Mouse (Mus musculus): ENCODE results near the gene Brms1l. TPM values are rescaled to one million over a fixed set of nuclear protein-coding genes. Genes with fewer than 3 reads are reported as not detected.
"Not testable (repeated sequence)": the region's sequence is repeated elsewhere in the genome, so short reads cannot be mapped to it uniquely, and the experiment has no call there.

Brms1l gene
- total RNA-seq (2021), result 10 to 100 TPM; 70.3 to 73.8 TPM
- long read RNA-seq, experiment 1, transcript Brms1l-201 (10 exons, 2,609 nt), result major isoform, 106 of 120 reads
- long read RNA-seq, experiment 1, partial matches to known transcripts, result 2 of 120 reads
- long read RNA-seq, experiment 1, other reads (novel, unspliced or antisense), result 12 of 120 reads
- long read RNA-seq, experiment 2, transcript Brms1l-201 (10 exons, 2,609 nt), result major isoform, 57 of 60 reads
- long read RNA-seq, experiment 2, partial matches to known transcripts, result 1 of 60 reads
- long read RNA-seq, experiment 2, other reads (novel, unspliced or antisense), result 2 of 60 reads

DNA sequence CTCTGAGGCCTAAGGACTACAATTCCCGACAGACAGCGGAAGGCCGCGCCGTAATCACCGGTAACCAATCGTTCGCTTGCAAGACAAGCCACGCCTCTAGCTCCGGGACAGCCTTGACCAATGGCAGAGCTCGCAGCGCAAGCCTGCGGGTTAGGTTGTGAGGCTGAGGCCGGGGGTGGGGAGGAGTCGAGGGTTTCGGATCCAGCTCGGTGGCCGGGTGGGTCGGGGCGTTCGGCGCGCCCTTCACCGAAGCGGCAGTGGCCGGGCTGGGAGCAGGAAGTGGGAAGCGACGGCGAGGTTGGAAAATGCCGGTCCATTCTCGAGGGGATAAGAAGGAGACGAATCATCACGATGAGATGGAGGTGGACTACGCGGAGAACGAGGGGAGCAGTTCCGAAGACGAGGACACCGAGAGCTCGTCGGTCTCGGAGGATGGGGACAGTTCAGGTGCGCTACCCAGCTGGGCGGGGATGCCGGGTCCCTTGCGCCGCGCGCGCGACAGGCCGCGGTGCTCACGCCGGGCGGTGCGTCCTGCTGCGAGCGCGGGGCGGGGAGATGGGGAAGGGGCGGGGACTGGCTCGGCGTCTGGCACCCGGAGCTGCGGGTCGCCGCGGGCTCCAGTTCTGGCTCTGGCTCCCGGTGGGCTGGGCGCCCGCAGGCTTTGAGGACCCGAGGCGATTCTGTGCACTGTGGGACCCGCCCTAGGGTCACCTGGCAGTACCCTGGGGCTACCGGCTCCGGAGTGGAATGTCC is at the start of gene Brms1l:
Gene Brms1l (plus strand): TSS at position 126 of the 753 bp plus-strand sequence.
- no peak for TF ChIP-seq CTCF (IDR thresholded peaks at IDR 0.05)
- peak; percentile 93 to 94 for DNase-seq (ENCODE audit: extremely low spot score in 1 of 2, low spot score in 2 of 2)
- Histone ChIP-seq H3K4me3 (peak within 1 kb of the TSS; percentile 68), H3K27ac (peak within 1 kb of the TSS; percentile 88)
- intact Hi-C loops (cut with DNase I), result loop anchor here (2.0 to 10.0 kb wide), 2 partner anchors 16 to 342 kb away; partner anchors contain the start of genes Nfkbia and Ralgapa1

DNA sequence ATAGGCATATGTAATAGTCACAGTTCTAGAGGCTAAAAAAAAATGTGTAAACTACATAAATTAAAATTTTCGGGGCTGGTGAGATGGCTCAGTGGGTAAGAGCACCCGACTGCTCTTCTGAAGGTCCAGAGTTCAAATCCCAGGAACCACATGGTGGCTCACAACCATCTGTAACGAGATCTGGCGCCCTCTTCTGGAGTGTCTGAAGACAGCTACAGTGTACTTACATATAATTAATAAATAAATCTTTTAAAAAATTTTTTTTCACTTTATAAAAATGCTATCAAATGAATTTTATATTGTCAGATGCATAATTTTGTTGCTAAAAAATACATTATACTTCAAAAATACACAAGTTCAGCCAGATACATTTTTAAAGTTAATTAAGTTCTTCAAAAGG is 41.6 kb upstream of the Brms1l start:
- H3K4me3 ChIP-seq; intact Hi-C loops (cut with DNase I); DNase-seq (ENCODE audit: extremely low spot score in 1 of 2, low spot score in 2 of 2); H3K27ac ChIP-seq: not testable (repeated sequence)
- peak; percentile 41 for TF ChIP-seq CTCF (IDR thresholded peaks at IDR 0.05)

DNA sequence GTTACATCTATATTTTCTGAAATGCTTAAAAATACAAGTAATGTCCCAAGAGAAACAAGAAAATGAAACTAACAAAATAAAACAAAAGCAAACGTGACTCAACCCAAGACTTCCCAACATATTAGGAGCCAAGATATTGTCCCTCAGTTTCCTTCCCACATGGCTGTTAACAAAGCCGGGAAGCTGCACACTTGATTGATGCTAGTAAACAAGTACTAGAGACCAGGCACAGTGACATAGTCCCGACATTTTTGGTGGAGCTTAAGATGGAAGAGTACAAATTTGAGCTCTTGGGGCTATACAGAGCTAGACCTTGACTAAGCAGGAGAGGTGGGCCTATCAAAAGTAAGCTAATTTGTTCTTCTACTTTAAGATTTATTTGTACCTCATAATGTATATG is 39.0 kb upstream of the Brms1l start:
- intact Hi-C loops (cut with DNase I), result no loop called here
- no peak for DNase-seq (ENCODE audit: extremely low spot score in 1 of 2, low spot score in 2 of 2)
- no peak for TF ChIP-seq CTCF (IDR thresholded peaks at IDR 0.05)
- Histone ChIP-seq H3K4me3 (no peak overlapping the region), H3K27ac (no peak overlapping the region)

DNA sequence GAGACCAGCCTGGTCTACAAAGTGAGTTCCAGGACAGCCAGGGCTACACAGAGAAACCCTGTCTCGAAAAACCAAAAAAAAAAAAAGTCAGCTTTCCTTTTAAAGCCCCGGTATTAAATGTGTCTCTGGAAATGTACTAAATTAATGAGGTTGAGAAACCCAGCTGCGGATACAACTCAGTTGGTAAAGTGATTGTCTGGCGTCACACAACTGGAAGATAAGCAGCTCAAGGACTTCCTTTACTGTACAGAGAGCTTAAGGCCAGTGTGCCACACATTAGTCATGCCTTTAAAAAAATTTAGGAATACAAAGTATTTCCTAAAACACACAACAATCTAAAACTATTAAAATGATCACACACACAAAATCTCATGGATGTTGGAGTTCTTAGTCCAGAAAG is 37.4 kb upstream of the Brms1l start:
- no peak for TF ChIP-seq CTCF (IDR thresholded peaks at IDR 0.05)
- H3K27ac ChIP-seq, result no peak overlapping the region
- DNase-seq (ENCODE audit: extremely low spot score in 1 of 2, low spot score in 2 of 2), result no peak
- intact Hi-C loops (cut with DNase I), result no loop called here
- H3K4me3 ChIP-seq, result no peak overlapping the region

DNA sequence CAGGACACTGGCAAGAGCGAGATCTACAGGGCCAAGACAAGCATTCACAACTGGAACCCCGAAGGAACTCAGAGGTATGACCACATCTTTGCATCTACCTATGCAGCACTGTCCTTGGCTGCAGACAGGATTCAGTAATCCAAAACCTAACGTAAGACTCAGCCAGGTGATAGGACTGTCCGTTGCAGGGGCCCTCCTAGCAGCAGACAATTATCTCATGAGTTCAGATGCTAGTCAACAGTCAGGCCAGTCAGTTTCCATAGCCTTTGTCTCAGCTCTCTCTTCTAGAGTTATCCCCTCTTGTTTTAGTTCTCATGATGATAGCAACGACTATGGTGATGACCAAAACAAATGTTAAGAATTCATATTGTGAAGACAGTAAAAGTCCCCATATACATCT is 36.0 kb upstream of the Brms1l start:
- intact Hi-C loops (cut with DNase I), result no loop called here
- TF ChIP-seq CTCF (IDR thresholded peaks at IDR 0.05), result no peak

DNA sequence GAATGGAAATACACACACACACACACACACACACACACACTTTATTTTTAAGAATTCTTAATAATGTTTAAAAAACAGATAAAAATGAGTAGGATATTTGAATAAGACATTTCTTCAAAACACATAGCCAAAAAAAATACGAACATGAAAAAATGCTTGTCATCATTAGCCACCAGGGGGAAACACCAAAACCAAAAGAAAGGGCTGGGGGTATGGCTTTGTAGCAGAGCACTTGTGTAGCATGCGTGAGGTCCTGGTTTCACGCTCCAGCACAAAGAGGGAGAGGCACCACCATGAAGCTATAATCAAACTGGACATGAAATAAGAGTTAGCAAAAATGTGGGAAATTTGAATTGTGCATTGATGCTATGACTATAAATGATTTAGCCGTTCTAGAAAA is 35.0 kb upstream of the Brms1l start:
- intact Hi-C loops (cut with DNase I), result no loop called here
- no peak for DNase-seq (ENCODE audit: extremely low spot score in 1 of 2, low spot score in 2 of 2)
- Histone ChIP-seq H3K27ac (no peak overlapping the region), H3K4me3 (no peak overlapping the region)
- no peak; the same call in 1 of the 2 replicates for TF ChIP-seq CTCF (IDR thresholded peaks at IDR 0.05)

More for the DNA sequence above, 36.0 kb upstream of the Brms1l start:
- no peak for DNase-seq (ENCODE audit: extremely low spot score in 1 of 2, low spot score in 2 of 2)
- no peak overlapping the region for H3K27ac ChIP-seq
- no peak overlapping the region for H3K4me3 ChIP-seq

DNA sequence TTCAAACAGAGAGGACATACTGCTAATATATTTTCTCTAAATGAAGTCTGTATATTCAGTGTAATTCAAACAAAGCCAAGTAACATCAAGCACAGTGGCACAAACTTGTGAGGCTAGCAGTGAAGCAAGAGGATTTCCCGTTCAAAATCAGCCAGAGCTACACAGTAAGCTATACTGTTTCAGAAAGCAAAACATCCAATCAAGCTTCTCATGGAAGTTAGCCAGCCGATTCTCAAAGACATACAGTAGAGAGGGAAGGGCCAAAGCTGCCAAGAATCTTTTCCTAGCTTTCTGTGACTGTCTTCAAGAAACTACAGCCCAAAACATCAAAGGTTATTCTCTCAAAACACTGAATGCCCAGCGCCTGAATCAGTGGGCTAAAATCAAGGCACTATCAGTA is 31.1 kb upstream of the Brms1l start:
- no peak overlapping the region for H3K4me3 ChIP-seq
- no peak for DNase-seq (ENCODE audit: extremely low spot score in 1 of 2, low spot score in 2 of 2)
- H3K27ac ChIP-seq, result no peak overlapping the region
- no peak for TF ChIP-seq CTCF (IDR thresholded peaks at IDR 0.05)
- intact Hi-C loops (cut with DNase I), result no loop called here

DNA sequence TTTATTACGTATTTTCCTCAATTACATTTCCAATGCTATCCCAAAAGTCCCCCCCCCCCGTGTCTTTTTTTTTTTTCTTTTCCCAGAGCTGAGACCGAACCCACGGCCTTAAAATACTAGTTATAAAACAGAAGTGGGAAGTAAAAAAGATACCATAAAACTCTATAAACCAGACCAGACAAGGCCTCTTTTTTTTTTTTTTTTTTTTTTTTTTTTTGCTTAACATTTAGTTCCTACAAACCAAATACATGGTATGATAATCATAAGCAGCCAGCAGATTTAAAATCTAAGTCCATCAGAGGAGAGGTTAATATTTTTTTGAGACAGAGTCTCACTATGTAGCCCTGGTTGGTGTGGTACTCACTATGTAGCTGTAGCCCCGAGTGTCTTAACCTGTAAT is 19.6 kb upstream of the Brms1l start:
- Histone ChIP-seq H3K4me3 (no peak overlapping the region), H3K27ac (no peak overlapping the region)
- no peak for TF ChIP-seq CTCF (IDR thresholded peaks at IDR 0.05)
- no peak for DNase-seq (ENCODE audit: extremely low spot score in 1 of 2, low spot score in 2 of 2)
- intact Hi-C loops (cut with DNase I), result no loop called here

DNA sequence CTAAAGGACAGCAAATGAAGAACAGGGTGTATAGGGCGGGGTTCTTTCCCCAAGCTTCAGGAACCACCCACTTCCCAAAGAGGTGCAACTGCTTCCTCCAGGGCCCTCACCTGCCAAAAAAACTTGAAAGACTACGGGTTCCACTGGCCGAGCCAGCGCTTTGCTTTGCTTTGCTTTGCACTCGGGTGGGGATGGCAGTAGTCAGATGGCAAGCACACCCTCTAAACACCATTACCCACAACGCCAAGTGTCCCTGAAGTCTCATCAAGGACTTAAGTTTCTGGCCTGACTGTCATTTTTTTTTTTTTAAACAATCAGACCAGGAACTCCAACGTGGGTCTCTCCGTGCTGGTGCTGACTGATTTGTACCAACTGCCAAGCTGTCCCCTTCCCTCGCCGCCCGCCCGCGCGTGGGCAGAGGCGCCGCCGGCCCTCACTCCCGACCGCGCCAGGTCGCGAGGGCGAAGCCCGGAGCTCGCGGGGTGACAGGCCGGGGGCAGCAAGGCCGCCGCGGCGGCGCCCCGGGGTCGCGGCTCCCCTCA is 15.9 kb upstream of the Brms1l start:
- TF ChIP-seq CTCF (IDR thresholded peaks at IDR 0.05), result no peak
- peak; percentile 31 to 46 for DNase-seq (ENCODE audit: extremely low spot score in 1 of 2, low spot score in 2 of 2)
- intact Hi-C loops (cut with DNase I), result loop anchor here (2.0 to 5.0 kb wide), 2 partner anchors 17 to 98 kb away; partner anchors contain the start of gene Brms1l
- Histone ChIP-seq H3K4me3 (peak overlapping the region; percentile 85), H3K27ac (peak overlapping the region; percentile 95)

DNA sequence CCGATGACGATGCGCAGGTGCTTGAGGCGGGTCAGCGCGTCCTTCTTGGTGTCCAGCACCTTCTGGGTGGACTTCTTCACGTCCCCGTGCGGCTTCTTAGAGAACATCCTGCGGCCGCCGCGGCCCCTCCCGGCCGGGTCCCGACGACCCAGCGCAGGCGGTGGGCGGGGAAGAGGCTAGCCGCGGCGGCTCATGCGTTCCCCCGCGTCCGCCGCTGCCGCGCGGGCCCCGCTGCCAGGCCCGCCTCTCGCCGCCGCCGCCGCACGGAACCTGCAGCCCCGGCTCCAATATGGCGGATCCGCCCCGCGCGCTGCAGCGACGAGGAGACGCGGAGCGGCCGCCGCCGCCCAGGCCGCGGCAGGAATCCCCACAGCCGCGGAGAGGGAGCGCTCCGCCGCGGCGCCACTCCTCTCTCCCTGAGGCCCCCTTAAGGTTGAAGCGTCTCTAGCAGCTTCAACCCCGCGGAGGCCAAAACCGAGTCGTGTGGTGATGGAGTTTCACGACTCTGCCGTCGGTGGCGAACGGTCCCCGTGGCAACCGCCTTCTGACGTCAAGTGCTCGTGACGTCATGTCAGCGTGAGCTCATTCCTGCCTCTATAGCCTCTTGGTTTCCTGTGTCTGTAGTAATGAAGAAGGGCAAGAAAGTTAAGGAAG is 15.3 kb upstream of the Brms1l start, which contains the start of gene Ralgapa1:
Gene Ralgapa1 (minus strand): TSS at position 507 of the 654 bp plus-strand sequence.
- H3K4me3 ChIP-seq, result peak within 1 kb of the TSS; percentile 85
- DNase-seq (ENCODE audit: extremely low spot score in 1 of 2, low spot score in 2 of 2), result peak; percentile 85
- intact Hi-C loops (cut with DNase I), result loop anchor here (2.0 to 5.0 kb wide), 2 partner anchors 16 to 98 kb away; partner anchors contain the start of gene Brms1l
- TF ChIP-seq CTCF (IDR thresholded peaks at IDR 0.05), result peak; percentile 37
- H3K27ac ChIP-seq, result peak within 1 kb of the TSS; percentile 95

DNA sequence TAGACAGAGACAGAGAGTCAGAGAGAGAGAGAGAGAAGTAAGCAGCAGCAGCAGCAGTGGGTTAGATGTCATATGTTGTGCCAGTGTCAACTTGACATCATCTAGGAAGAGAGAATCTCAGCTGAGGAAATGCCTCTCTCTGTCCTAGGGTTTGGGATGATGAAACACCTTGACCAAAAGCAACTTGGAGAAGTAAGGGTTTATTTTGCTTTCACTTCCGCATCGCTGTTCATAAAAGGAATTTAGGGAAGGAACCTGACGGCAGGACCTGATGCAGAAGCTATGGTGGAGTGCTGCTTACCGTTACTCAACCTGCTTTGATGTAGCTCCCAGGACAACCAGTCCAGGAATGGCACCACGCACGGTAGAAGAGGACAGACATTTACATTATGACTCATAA is 12.1 kb upstream of the Brms1l start:
- intact Hi-C loops (cut with DNase I), result loop anchor here (5.0 kb wide), 1 partner anchor 102 kb away; no protein-coding TSS in a partner anchor
- no peak for TF ChIP-seq CTCF (IDR thresholded peaks at IDR 0.05)

More for the DNA sequence above, 12.1 kb upstream of the Brms1l start:
- DNase-seq (ENCODE audit: extremely low spot score in 1 of 2, low spot score in 2 of 2), result no peak
- Histone ChIP-seq H3K4me3 (no peak overlapping the region), H3K27ac (no peak overlapping the region)

Data from left cerebral cortex, adult 2 months (tissue).